Mouse (Mus musculus): Measurements from ENCODE around the gene Fanci. TPM values are rescaled to one million over a fixed set of nuclear protein-coding genes. Genes with fewer than 3 reads are reported as not detected.

The Fanci gene
- total RNA-seq, 2 experiments from 2014 or later: 0.22 to 0.79 TPM

- no peak overlapping the region for H3K27ac ChIP-seq
- no peak overlapping the region for H3K4me3 ChIP-seq
- no peak for DNase-seq (ENCODE audit: low spot score in 2 of 2)
- TF ChIP-seq CTCF (conservative IDR thresholded peaks at IDR 0.05): no peak
These were observed 48.3 kb downstream of the Fanci start for GRCm38 (mm10) chr7:79440035-79440434.

- no peak for DNase-seq (ENCODE audit: low spot score in 2 of 2)
- TF ChIP-seq CTCF (conservative IDR thresholded peaks at IDR 0.05): no peak
- H3K4me3 ChIP-seq: no peak overlapping the region
- H3K27ac ChIP-seq: no peak overlapping the region
These were observed 55.3 kb downstream of the Fanci start for GRCm38 (mm10) chr7:79447048-79447447.

- no peak for TF ChIP-seq CTCF (conservative IDR thresholded peaks at IDR 0.05)
- DNase-seq (ENCODE audit: low spot score in 2 of 2): no peak
- H3K4me3 ChIP-seq: no peak overlapping the region
- H3K27ac ChIP-seq: no peak overlapping the region
These were observed 55.8 kb downstream of the Fanci start for GRCm38 (mm10) chr7:79447486-79447885.

- Histone ChIP-seq H3K27ac (no peak overlapping the region), H3K4me3 (no peak overlapping the region)
- no peak for TF ChIP-seq CTCF (conservative IDR thresholded peaks at IDR 0.05)
- DNase-seq (ENCODE audit: low spot score in 2 of 2): no peak
These were observed 70.0 kb downstream of the Fanci start for GRCm38 (mm10) chr7:79461721-79462120.

- peak overlapping the region; percentile 85 for H3K4me3 ChIP-seq
- TF ChIP-seq CTCF (conservative IDR thresholded peaks at IDR 0.05): no peak
- no peak overlapping the region for H3K27ac ChIP-seq
- DNase-seq (ENCODE audit: low spot score in 2 of 2): no peak
These were observed 71.8 kb downstream of the Fanci start for GRCm38 (mm10) chr7:79463376-79464077.

GRCm38 (mm10) chr7:79464776-79465420 lies 73.2 kb downstream of the Fanci start:
- peak overlapping the region; percentile 85 for H3K4me3 ChIP-seq
- peak overlapping the region; percentile 92 for H3K27ac ChIP-seq
- no peak for DNase-seq (ENCODE audit: low spot score in 2 of 2)
- TF ChIP-seq CTCF (conservative IDR thresholded peaks at IDR 0.05): no peak

GRCm38 (mm10) chr7:79465461-79466044 lies 73.8 kb downstream of the Fanci start:
- peak overlapping the region; percentile 92 for H3K27ac ChIP-seq
- peak; percentile 21 to 27 for DNase-seq (ENCODE audit: low spot score in 2 of 2)
- H3K4me3 ChIP-seq: peak overlapping the region; percentile 85
- no peak for TF ChIP-seq CTCF (conservative IDR thresholded peaks at IDR 0.05)

GRCm38 (mm10) chr7:79466053-79466901 lies 74.5 kb downstream of the Fanci start, which contains the start of gene Polg:
Gene Polg (minus strand): TSS chr7:79466362.
- Histone ChIP-seq H3K4me3 (peak within 1 kb of the TSS; percentile 85), H3K27ac (peak within 1 kb of the TSS; percentile 92)
- TF ChIP-seq CTCF (conservative IDR thresholded peaks at IDR 0.05): peak; percentile 27; the same call in 1 of the 2 replicates
- peak; percentile 99 to 100 for DNase-seq (ENCODE audit: low spot score in 2 of 2)

- no peak for DNase-seq (ENCODE audit: low spot score in 2 of 2)
- peak overlapping the region; percentile 85; the same call in 1 of the 2 replicates for H3K4me3 ChIP-seq
- TF ChIP-seq CTCF (conservative IDR thresholded peaks at IDR 0.05): no peak
These were observed 76.2 kb downstream of the Fanci start for GRCm38 (mm10) chr7:79467951-79468350.

GRCm38 (mm10) chr7:79468994-79469393 lies 77.3 kb downstream of the Fanci start:
- DNase-seq (ENCODE audit: low spot score in 2 of 2): no peak
- H3K27ac ChIP-seq: no peak overlapping the region
- no peak for TF ChIP-seq CTCF (conservative IDR thresholded peaks at IDR 0.05)
- H3K4me3 ChIP-seq: no peak overlapping the region

More at GRCm38 (mm10) chr7:79467951-79468350, 76.2 kb downstream of the Fanci start:
- no peak overlapping the region for H3K27ac ChIP-seq

- no peak for TF ChIP-seq CTCF (conservative IDR thresholded peaks at IDR 0.05)
These were observed 78.0 kb downstream of the Fanci start for GRCm38 (mm10) chr7:79469766-79470165.

GRCm38 (mm10) chr7:79470718-79471117 lies 79.0 kb downstream of the Fanci start:
- TF ChIP-seq CTCF (conservative IDR thresholded peaks at IDR 0.05): no peak
- Histone ChIP-seq H3K4me3 (no peak overlapping the region), H3K27ac (no peak overlapping the region)
- DNase-seq (ENCODE audit: low spot score in 2 of 2): no peak

More at GRCm38 (mm10) chr7:79469766-79470165, 78.0 kb downstream of the Fanci start:
- Histone ChIP-seq H3K4me3 (no peak overlapping the region), H3K27ac (no peak overlapping the region)
- DNase-seq (ENCODE audit: low spot score in 2 of 2): no peak
